Mouse (Mus musculus) lung, embryonic 14.5 days (tissue): ENCODE measurements around the gene Alkbh8. TPM values are rescaled to one million over a fixed set of nuclear protein-coding genes. Genes with fewer than 3 reads are reported as not detected.
"Not testable (repeated sequence)": the region's sequence is repeated elsewhere in the genome, so short reads cannot be mapped to it uniquely, and the experiment has no call there.

Experiments
- ATAC-seq: fragments of 200-750 bp; cut with Nextera tagmentation; 2 replicates; pipeline ENCODE4 v1.8.0; 2017; ENCODE audit warnings: mild to moderate bottlenecking, moderate TSS enrichment, moderate library complexity; ENCODE audit not compliant: insufficient read depth
- DNase-seq: peaks from one replicate; pipeline ENCODE4 v3.0.0-alpha.2; 2015
- H3K27ac ChIP-seq: fragments of 300-500 bp; sonication (generic); 2 replicates; pipeline ENCODE4 v1.5.1; 2014; ENCODE audit warnings: low read depth, mild to moderate bottlenecking, moderate library complexity
- H3K27me3 ChIP-seq: fragments of 300-500 bp; sonication (generic); 2 replicates; pipeline ENCODE4 v1.6.1; 2014; ENCODE audit warnings: low read length, control low read depth; ENCODE audit not compliant: insufficient read depth
- H3K36me3 ChIP-seq: fragments of 300-500 bp; sonication (generic); 2 replicates; pipeline ENCODE4 v1.6.1; 2014; ENCODE audit warnings: control low read depth; ENCODE audit not compliant: insufficient read depth
- H3K4me1 ChIP-seq: fragments of 300-500 bp; sonication (generic); 2 replicates; pipeline ENCODE4 v1.6.1; 2014; ENCODE audit warnings: antibody characterized with exemption, control low read depth; ENCODE audit not compliant: insufficient read depth
- H3K4me2 ChIP-seq: fragments of 300-500 bp; sonication (generic); 2 replicates; pipeline ENCODE4 v1.6.1; 2014; ENCODE audit warnings: mild to moderate bottlenecking
- H3K4me3 ChIP-seq: fragments of 300-500 bp; sonication (generic); 2 replicates; pipeline ENCODE4 v1.5.1; 2014; ENCODE audit warnings: low read depth, low read length
- H3K9ac ChIP-seq: fragments of 300-500 bp; sonication (generic); 2 replicates; pipeline ENCODE4 v1.6.1; 2014
- H3K9me3 ChIP-seq: fragments of 300-500 bp; sonication (generic); 2 replicates; pipeline ENCODE4 v1.6.1; 2016; ENCODE audit warnings: low read depth, low read length, control low read depth
- CTCF ChIP-seq: IDR thresholded peaks from 2 replicates; pipeline ENCODE4 v1.5.1; 2016; ENCODE audit warnings: antibody characterized with exemption, low read depth
- WGBS: fragments of 180-500 bp; shearing (Covaris S2); extraction: QIAGEN DNeasy Blood & Tissue Kit; methylation state at CpG from one replicate; pipeline ENCODE4 v1.1.7; 2014; 5-methylcytosine and 5-hydroxymethylcytosine counted together
- polyA plus RNA-seq: library from polyadenylated mRNA; unstranded; fragments of >200 nt; fragmentation: Nextera tagmentation; extraction: Ambion mirVana; gene quantifications from 2 replicates; pipeline ENCODE4 v1.2.1, GENCODE M21; 2014

The Alkbh8 gene
- polyA plus RNA-seq, 1 experiment from 2014 or later, result 28.1 TPM

DNA sequence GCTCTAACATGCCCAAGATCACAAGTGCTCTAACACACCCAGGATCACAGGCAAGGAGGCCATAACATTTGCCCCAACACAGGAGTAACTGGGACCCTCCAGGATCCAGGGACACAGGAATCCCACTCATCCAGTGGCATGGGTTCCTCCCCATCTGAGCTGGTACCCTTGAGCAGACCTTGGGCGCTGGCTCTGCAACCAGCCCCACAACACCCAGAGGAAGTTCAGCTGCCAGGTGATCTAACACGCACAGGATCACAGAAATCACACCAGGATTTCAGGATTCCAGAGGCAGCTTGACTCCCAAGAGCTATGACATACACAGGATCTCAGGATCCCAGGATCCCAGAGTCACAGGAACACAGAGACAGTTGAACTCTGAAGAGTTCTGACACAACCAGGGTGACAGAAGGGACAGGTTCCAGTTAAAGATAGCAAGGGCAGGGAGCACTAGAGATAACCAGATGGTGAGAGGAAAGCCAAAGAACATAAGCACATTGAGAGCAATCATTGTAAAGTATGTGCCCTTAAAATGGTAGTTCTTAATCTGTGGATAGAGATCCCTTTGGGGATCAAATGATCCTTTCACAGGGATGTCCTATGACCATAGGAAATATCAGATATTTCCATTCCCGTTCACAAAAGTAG lies 4.1 kb upstream of the Alkbh8 start:
- no peak overlapping the region for H3K27ac ChIP-seq
- H3K4me1 ChIP-seq, result no peaks in the 10 kb centered on the region
- ATAC-seq, result no peak
- no peaks in the 10 kb centered on the region for H3K9me3 ChIP-seq
- 78% methylated on average over 3 of the region's 3 CpGs for WGBS
- no peak overlapping the region for H3K4me2 ChIP-seq
- no peak overlapping the region for H3K4me3 ChIP-seq
- TF ChIP-seq CTCF, result no peak
- H3K9ac ChIP-seq, result no peak overlapping the region
- H3K36me3 ChIP-seq, result no peaks in the 10 kb centered on the region
- no peak for DNase-seq
- no peaks in the 10 kb centered on the region for H3K27me3 ChIP-seq

DNA sequence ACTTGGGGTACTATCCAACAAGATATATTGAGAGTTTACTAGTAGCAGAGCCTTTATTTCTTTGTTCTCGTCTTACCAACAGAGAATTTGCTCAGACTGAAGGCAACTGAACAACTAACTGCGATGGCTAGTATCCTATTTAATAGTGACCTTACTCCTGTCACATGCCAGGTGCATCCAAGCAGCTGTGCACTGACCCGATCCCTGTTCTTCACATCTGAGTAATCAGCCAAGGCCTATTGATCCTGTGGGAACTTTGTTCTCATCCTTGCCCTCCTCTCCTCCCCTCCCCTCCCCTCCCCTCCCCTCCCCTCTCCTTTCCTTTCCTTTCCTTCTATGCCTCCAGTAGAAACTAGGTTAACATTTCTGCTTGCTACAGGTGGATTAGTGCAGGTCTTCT lies 1.7 kb downstream of the Alkbh8 start:
- H3K4me3 ChIP-seq, result peak overlapping the region; percentile 53
- H3K9ac ChIP-seq, result no peak overlapping the region
- no peaks in the 10 kb centered on the region for H3K9me3 ChIP-seq

DNA sequence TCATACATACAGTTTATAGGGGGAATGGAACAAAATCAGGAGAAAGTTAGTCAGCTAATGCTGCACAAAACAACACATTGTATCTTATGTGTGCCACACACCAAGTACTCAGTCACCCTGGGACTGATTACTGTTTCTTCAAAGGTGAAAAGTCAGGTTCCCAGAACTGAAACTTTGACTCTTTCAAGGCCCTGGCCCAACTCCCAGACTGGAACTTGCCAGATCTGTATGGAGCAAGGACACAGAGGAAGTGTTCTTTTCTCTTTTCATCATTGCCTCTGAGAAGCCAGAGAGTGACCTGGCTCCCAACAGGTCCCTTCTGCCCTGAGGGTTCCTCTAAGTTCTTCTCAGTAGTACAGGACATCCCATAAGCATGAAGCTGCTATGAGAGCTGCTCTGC lies 10.2 kb downstream of the Alkbh8 start:
- no peak overlapping the region for H3K4me3 ChIP-seq
- ATAC-seq (no peak), DNase-seq (no peak)
- no peaks in the 10 kb centered on the region for H3K9me3 ChIP-seq
- no peak overlapping the region for H3K9ac ChIP-seq
- no peaks in the 10 kb centered on the region for H3K4me1 ChIP-seq
- no peak overlapping the region for H3K4me2 ChIP-seq
- peaks cover 45% of the 10 kb centered on the region for H3K36me3 ChIP-seq
- no peaks in the 10 kb centered on the region for H3K27me3 ChIP-seq
- H3K27ac ChIP-seq, result no peak overlapping the region
- TF ChIP-seq CTCF, result no peak

More for the DNA sequence above, 1.7 kb downstream of the Alkbh8 start:
- no peaks in the 10 kb centered on the region for H3K27me3 ChIP-seq
- WGBS, result 91% methylated on average over 3 of the region's 3 CpGs
- H3K4me1 ChIP-seq, result no peaks in the 10 kb centered on the region
- no peak overlapping the region for H3K27ac ChIP-seq
- DNase-seq, result no peak
- no peak for ATAC-seq
- H3K36me3 ChIP-seq, result peaks cover 16% of the 10 kb centered on the region; the same call in 1 of the 2 replicates
- TF ChIP-seq CTCF, result no peak
- H3K4me2 ChIP-seq, result peak overlapping the region; percentile 64

DNA sequence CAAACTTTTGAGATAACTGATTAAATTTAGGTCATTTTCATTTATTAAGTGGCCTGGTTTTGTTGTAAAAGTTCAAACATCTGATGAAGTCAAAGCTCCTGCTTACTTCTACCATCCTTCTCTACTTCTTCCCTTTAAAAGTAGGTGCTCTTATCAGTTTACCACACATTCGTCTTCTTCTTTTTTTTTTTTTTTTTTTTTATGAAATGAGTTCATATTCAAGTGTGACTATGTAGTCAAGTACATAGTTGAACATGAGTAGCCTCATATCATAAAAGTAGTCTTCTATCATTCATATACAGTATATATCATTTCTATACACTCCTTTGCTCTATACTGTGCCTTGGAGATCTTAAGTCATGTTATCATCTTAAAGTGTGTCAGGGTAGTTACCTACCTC lies 11.0 kb downstream of the Alkbh8 start:
- no peaks in the 10 kb centered on the region for H3K4me1 ChIP-seq
- no peak overlapping the region for H3K4me3 ChIP-seq
- no peak overlapping the region for H3K4me2 ChIP-seq
- ATAC-seq (no peak), DNase-seq (no peak)
- WGBS, result 57% methylated on average over 1 of the region's 1 CpGs
- H3K27me3 ChIP-seq, result no peaks in the 10 kb centered on the region
- no peak overlapping the region for H3K27ac ChIP-seq
- H3K36me3 ChIP-seq, result peaks cover 49% of the 10 kb centered on the region
- no peak overlapping the region for H3K9ac ChIP-seq
- no peaks in the 10 kb centered on the region for H3K9me3 ChIP-seq
- TF ChIP-seq CTCF, result no peak

DNA sequence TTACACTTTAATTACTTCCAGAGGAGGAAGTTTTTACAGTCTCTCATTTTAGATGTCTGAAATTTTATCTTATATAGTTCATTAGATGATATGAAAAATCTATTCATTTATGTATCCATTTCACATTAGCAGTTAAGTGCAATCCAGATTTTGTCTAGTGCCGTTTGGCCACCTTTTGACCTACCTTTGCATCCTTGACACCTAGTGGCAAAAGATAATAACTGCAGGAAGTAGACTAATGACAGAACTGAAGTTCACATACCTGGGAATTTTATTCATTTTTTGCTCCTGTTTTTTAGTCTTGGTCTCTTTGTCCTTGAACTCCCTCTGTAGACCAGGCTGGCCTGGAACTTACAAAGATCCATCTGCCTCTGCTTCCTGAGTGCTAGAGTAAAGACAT lies 15.1 kb downstream of the Alkbh8 start:
- ATAC-seq (no peak), DNase-seq (no peak)
- Histone ChIP-seq H3K9ac (no peak overlapping the region), H3K27ac (no peak overlapping the region), H3K27me3 (no peaks in the 10 kb centered on the region), H3K4me2 (no peak overlapping the region), H3K36me3 (peaks cover 41% of the 10 kb centered on the region), H3K4me3 (no peak overlapping the region), H3K4me1 (no peaks in the 10 kb centered on the region), H3K9me3 (no peaks in the 10 kb centered on the region)
- 68% methylated on average over 1 of the region's 1 CpGs for WGBS
- peak; percentile 30 for TF ChIP-seq CTCF

DNA sequence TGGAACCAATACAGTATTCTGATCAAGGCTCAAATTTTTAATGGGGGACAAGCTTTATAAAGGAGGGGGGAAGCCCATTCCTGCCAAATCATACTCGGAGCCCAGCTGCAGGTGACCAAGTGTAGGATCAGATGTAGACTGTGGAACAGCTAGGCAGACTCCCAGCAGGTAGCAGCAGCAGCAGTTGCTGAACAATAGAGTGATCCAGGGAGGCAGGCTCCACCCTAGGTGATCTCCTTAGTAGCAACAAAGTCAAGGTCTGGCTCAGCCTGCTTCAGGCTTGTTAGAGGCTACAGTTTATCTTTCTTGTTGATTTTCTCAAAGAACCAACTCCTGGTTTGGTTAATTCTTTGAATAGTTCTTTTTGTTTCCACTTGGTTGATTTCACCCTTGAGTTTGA lies 41.4 kb downstream of the Alkbh8 start:
- H3K27ac ChIP-seq, H3K9me3 ChIP-seq, H3K4me3 ChIP-seq, H3K4me2 ChIP-seq, H3K36me3 ChIP-seq, H3K9ac ChIP-seq, DNase-seq, H3K4me1 ChIP-seq, ATAC-seq, H3K27me3 ChIP-seq: not testable (repeated sequence)
- 69% methylated on average over 1 of the region's 1 CpGs for WGBS

DNA sequence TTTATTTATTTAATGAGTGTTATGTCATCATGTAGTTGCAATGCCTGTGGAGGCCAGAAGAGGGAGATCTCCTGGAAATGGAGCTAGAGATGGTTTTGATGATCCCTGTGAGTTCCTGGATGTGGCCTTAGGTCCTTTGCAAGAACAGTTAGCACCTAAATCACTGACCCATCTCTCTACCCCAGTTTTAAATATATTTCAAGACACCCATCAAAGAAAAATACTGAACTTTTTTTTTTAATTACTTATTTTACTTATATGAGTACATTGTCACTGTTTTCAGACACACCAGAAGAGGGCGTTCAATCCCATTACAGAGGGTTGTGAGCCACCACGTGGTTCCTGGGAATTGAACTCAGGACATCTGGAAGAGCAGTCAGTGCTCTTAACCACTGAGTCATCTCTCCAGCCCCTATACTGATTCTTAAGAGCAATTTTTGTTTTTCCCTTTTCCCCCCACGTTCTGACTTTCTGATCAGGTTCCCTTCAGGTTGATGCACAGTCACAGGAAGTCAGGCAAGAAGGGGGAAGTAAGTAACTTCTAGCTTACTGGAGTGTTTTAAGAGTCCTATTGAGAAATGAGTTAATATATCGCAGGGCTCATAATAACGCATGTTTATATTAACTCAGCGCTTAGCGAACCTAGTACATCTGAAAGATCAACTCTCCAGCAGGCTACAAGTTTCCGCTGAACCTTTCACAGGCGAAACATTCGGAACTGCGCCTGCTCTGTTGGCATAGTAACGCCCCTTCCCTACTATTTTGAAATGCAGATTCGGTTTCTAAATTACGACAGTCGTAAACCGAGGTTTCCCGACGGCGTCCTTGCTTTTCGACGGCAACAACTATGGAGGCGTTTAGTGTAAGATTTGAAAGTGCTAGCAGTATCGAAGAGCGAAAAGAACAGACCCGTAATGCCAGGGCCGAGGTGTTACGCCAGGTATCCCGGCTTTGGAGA lies 68.6 kb downstream of the Alkbh8 start, which contains the start of gene Cwf19l2:
Gene Cwf19l2 (plus strand): TSS at position 342 of the 958 bp plus-strand sequence.
- WGBS, result under 1% methylated on average over 28 of the region's 28 CpGs
- H3K27me3 ChIP-seq, result no peaks in the 10 kb centered on the region
- H3K36me3 ChIP-seq, result no peaks in the 10 kb centered on the region
- no peaks in the 10 kb centered on the region for H3K4me1 ChIP-seq
- H3K9ac ChIP-seq, result peak within 1 kb of the TSS; percentile 73
- H3K4me3 ChIP-seq, result peak within 1 kb of the TSS; percentile 69
- H3K4me2 ChIP-seq, result peak within 1 kb of the TSS; percentile 66
- H3K9me3 ChIP-seq, result no peaks in the 10 kb centered on the region
- H3K27ac ChIP-seq, result peak within 1 kb of the TSS; percentile 64
- peak; percentile 95 for ATAC-seq
- TF ChIP-seq CTCF, result peak; percentile 42
- DNase-seq, result peak; percentile 97
